Mouse (Mus musculus): ENCODE results near the gene Fam186b.

DNA sequence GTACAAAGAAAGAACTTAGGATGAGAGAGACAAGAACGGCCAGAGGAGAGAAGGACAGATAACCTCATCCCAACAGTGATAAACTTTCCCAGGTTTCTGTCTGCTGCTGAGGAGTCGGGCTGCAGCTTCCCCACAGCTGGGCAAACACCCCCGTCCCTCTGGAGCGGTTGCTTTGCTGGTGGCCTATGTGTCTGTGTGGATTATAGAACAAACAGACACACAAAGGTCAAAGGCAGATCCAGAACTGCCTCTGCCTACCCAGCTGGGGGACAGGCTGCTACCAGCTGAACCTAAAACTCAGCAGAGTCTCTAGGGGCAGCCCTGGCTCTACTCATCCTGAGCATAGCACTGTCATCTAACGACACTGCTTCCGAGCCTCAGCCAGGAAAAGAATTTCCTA lies 44.0 kb upstream of the Fam186b start:
- no peak for TF ChIP-seq CTCF (IDR thresholded peaks at IDR 0.05)
- no peak for TF ChIP-seq POLR2A (IDR thresholded peaks at IDR 0.05; ENCODE audit: insufficient read depth, low read depth, low read length)
- TF ChIP-seq EP300 (IDR thresholded peaks at IDR 0.05; ENCODE audit: insufficient read depth, low read depth, low read length) = no peak
